Comparison of ENCODE assay signal across 8 mouse cellular contexts in the genomic region with DNA sequence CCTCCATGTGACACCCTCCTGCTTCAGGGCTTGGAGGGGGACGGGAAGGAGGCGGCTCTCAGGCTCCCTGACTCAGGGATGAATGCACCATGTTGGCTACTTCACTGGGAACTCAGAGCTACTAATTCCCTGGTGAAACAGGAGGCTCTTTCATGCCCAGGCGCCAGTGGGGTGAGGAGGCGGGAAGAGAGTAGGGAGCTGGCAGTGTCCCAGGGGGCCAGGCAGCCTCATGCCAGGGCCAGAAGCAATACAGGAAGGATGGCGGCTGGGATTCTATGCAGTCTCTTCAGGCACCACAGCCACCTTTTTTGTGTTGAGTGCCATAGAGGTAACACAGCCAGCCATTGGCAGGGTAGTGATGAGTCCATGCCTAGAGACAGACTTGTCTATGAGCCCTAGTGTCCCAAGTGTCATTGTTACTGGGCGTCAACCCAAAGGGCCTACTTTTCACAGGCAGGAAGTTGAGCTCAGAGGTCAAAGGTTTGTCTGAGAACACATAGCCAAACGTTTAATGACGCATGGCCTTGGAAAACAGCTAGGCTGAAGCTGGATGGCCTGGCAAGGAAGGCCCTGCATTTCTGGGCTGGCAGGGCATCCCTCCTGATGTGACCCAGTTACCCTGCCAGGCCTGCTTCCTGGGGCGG. TPM values are rescaled to one million over a fixed set of nuclear protein-coding genes. Genes with fewer than 3 reads are reported as not detected.
A peak's percentile ranks its signal among the peaks of the same experiment; 100 is the strongest.
DNase-seq lines count a peak whose midpoint lies in the region; ATAC-seq lines count a peak whose summit lies in the region.

No protein-coding gene starts in this region.

- no peak for ATAC-seq in megakaryocyte progenitor cell, adult 5-6 weeks (replicated peaks; ENCODE audit: poor library complexity)

- peak; percentile 47 to 67 for DNase-seq in kidney, adult 8-10 months
- no peak for DNase-seq in kidney, postnatal 4 days
- DNase-seq in adrenal gland, postnatal 25 days, result peak; percentile 50
- peak; percentile 63 to 80 for DNase-seq in frontal cortex, postnatal 14 days (ENCODE audit: low spot score in 2 of 2)
- DNase-seq in kidney, adult 9 months, result peak; percentile 70
- peak; percentile 70 for DNase-seq in lung, postnatal 10 days
- DNase-seq in yolk sac, embryonic 10.5 days (ENCODE audit: low spot score), result no peak

RNA-seq across cellular contexts. Expression of a gene that starts 1.7 kb away (rescaled TPM):
- 21.1 and 21.3 TPM in 2 replicates for total RNA-seq in adrenal gland, postnatal 25 days (2021)
- 38.4 and 45.6 TPM in 2 replicates for total RNA-seq in megakaryocyte progenitor cell, adult 5-6 weeks (2015)
- total RNA-seq in megakaryocyte progenitor cell, adult 5-6 weeks (2017), result 11.6 and 13.2 TPM in 2 replicates

RNA-seq across cellular contexts. Expression of a gene that starts 8.8 kb away (rescaled TPM):
- total RNA-seq in adrenal gland, postnatal 25 days (2021), result 0.29 and 0.30 TPM in 2 replicates
- total RNA-seq in megakaryocyte progenitor cell, adult 5-6 weeks (2015), result not detected in 2 replicates
- not detected in 2 replicates for total RNA-seq in megakaryocyte progenitor cell, adult 5-6 weeks (2017)

RNA-seq across cellular contexts. Expression of a gene that starts 9.5 kb away (rescaled TPM):
- 14.6 and 17.6 TPM in 2 replicates for total RNA-seq in adrenal gland, postnatal 25 days (2021)
- 8.0 and 8.5 TPM in 2 replicates for total RNA-seq in megakaryocyte progenitor cell, adult 5-6 weeks (2015)
- total RNA-seq in megakaryocyte progenitor cell, adult 5-6 weeks (2017), result 5.7 and 5.9 TPM in 2 replicates

RNA-seq across cellular contexts. Expression of a gene that starts 9.9 kb away (rescaled TPM):
- total RNA-seq in adrenal gland, postnatal 25 days (2021), result 70.3 and 71.8 TPM in 2 replicates
- 42.0 and 43.3 TPM in 2 replicates for total RNA-seq in megakaryocyte progenitor cell, adult 5-6 weeks (2015)
- total RNA-seq in megakaryocyte progenitor cell, adult 5-6 weeks (2017), result 32.0 and 35.2 TPM in 2 replicates

RNA-seq across cellular contexts. Expression of a gene that starts 10.1 kb away (rescaled TPM):
- total RNA-seq in adrenal gland, postnatal 25 days (2021), result 0.79 TPM in 1 of 2 replicates, not detected in the other
- not detected in 2 replicates for total RNA-seq in megakaryocyte progenitor cell, adult 5-6 weeks (2015)
- total RNA-seq in megakaryocyte progenitor cell, adult 5-6 weeks (2017), result not detected in 2 replicates

Comparison
In these comparisons a context has a peak if more than half of its experiments do, and no peak if none do; other contexts are left out.
1. DNase-seq: peak in kidney, adult 8-10 months (2 of 2), adrenal gland, postnatal 25 days (single experiment), frontal cortex, postnatal 14 days (2 of 2), kidney, adult 9 months (single experiment) and lung, postnatal 10 days (single experiment); none in kidney, postnatal 4 days (0 of 2) and yolk sac, embryonic 10.5 days (single experiment).